Mouse (Mus musculus) cerebellum, postnatal 36 days (tissue): ENCODE measurements around the gene 4930469K13Rik.
A peak's percentile ranks its signal among the peaks of the same experiment; 100 is the strongest.

ENCODE experiments used
- DNase-seq, 2 experiments: peaks; one replicate each; pipeline ENCODE4 v3.0.0; 2021 to 2022; ENCODE audit warnings: mixed read lengths in 2 of 2

The 4930469K13Rik gene

DNA sequence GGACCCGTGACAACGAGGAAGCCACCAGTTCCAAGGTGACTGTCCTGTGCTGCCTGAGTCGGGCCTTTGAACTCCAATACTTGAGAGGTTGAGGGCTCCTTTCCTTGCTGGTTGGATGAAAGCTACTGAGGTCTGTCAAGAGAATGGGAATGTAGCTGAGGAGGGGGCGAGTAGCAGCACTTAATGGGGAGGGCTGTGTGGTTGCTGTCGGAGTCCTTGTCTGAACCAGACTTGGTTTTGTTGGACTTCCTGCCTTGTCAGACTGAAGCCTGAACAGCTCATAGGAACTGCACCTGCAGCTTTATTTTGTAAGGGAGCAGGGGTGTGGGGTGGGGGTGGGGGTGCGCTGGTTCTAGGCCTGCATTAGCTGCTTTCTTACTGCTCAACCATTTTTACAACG is 19.8 kb downstream of the 4930469K13Rik start:
- no peak for DNase-seq

DNA sequence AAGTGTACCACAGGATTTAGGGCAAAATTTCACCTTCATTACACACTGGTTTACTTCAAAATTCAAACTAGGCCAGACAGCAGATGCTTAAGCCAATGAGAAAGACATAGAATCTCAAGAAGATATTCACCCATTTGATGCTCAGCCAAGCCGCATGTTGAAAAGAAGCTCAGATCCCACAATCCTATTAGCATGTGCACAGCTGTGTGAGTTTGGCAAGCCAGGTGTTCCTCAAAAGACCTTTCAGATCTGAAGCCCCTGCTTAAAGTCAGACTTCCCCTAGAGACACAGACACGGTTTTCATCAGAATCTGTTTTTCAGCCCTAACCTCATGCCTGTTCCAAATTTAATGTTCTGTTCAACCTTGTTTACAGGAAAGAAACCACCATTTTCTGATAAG is 20.5 kb downstream of the 4930469K13Rik start:
- no peak for DNase-seq

DNA sequence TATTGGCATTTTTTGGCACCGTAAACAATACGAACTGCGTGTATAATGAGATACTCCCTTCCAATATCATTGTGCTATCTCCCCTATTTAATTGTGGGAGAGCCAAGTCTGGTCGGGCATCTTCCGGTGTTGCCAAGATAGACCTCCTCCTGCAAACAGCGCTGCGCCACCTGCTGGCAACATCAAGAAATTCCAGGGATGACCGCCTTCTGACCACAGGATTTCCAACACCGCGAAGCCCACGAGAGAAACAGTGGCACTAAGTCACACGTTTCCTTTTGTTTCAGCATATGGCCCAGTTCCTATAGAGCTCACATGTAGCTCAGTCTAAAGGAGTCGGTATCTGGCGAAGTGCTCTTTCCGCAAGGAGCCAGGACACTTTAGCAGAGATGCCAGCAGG is 24.6 kb downstream of the 4930469K13Rik start:
- DNase-seq: peak; percentile 56 to 59

DNA sequence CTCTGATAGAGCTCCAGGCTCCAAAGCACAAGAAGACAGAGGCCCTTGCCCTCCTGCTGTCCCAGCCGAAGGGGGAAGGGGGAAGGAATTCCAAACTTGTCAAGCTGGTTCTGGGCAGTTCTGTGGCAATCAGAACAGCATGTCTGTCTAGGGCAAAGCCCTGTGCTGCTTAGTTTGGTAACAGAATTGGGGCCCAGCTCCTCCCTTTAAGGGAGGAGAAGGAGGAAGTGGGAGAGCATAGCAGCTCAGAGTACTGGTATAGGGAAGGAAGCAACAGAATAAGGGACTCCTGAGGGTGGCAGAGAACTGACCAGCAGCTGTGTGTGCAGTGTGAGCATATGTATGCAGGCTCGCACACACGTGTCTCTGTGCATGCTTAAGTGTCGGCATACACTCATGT is 26.0 kb downstream of the 4930469K13Rik start:
- no peak for DNase-seq

DNA sequence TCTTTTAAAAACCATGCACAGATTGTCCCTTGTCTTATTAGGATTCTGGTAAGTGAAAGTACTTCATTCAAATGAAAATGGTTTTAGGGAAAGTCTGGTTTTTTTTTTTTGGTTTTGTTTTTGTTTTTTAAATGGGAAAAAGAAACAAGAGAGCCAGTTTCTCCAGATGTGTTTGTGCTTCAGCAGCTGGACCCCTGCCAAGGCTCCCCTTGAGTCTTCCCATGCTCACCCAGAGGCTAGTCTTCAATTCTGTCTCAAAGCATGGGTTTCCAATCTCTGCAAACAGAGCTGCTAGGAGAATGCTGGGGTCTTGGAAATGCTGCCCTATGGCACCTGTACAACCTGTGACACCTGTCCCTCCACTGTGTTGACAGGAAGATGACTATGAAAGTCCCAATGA is 27.8 kb downstream of the 4930469K13Rik start:
- DNase-seq: no peak

DNA sequence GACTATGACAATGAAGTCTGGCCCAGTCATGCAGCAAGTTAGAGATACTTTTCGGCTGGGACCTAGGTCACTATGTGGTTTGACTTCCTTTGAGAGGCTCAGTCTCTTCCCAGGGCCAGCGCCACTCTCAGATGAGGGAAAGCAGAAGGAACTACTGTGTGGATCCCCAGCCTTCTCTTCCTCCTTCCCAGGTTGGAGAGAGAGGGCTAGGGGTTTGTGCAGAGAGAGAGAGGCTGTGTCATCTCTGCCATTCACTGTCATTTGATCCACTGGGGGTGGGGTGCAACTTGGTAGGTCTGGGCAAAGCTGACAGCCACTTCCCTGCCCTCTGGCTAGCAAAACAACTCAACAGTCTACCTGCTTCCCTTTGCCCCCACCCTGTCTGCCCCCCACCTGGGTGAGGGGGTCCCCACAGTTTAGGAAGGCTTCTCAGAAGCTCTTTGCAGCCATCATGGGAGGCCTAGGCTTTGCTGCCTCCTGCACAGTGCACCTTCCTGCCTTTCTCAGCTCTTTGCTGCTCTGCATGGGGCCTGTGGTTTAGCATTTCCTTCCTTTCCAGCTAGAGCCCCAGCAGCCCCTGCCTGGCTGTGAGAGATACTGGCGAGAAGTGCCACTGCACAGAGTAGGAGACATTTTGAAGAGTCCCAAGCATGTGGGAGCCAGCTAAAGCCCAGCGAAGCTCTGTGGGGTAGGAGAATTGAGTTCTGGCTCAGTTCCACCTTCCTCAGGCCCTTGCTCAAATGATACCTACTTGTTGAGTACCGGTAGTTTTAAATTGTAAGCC is 34.5 kb downstream of the 4930469K13Rik start:
- no peak for DNase-seq

DNA sequence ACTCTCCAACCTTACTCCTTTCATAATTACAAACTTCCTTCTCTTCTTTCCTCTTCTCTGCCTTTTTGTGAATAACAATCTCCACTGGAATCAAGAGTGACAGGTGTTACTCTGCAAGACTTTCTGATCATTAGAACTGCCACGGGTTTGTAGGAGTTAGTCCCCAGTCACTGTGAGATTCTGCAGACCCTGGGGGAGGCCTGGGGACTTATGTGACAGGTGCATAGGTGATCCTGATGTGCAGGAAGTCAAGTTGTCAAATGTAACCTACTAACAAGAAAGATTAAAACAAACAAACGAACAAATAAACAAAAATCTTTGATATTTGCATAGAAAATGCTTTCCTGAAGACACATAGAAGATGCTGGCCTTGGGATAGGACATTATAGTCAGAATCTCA is 35.1 kb downstream of the 4930469K13Rik start:
- no peak for DNase-seq

DNA sequence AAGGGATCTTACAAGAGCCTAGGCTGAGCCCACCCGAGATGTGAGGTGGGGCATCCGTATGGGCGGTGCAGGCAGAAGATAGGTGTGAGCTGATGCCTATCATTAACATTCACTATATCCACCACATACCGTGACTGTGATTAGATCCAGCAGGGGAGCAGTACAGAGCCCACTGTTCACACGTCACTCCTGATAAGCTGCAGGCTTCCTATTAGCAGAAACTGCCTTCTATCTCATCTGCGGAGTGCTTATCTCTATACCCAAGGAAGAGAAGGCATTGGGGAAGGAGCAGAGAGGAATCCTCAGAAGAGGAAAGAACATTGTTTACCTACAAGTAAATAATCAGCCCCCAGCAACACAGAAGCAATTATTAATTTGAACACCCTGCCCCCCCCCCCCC is 36.6 kb downstream of the 4930469K13Rik start:
- DNase-seq: no peak

DNA sequence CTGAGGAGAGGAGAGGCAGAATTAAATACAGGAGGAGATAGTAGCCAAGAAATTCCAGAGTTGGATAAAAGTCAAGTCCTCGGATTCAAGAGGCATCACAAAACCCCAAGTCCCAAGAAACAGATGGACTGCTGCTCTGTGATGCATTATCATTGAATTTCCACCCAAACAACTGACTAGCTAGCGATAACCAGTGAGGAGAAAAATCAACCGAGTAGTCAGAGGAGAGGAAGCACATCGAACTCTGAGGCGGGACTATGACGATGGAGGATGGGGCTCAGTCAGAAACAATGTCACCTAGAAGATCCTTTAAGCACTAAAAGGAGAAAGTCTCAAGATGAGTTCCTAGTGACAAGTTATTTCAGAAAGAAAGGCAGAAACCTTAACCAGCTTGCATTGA is 39.4 kb downstream of the 4930469K13Rik start:
- no peak for DNase-seq

DNA sequence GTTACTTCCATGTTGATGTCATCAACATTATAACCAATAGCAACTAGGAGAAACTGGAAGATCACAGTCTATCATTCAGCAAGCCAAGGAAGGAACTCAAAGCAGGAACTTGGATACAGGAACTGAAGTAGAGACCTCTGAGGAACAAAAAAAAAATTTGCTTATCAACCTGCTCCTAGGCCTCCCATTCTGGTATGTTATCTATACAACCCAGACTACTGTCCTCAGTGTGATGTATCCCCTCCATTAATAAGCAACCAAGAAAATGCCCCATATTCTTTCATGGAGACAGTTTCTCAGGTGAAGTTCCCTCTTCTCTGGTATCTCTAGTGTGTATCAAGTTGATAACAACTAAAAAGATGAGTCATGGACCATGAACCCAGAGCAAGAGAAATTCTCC is 40.0 kb downstream of the 4930469K13Rik start:
- DNase-seq: no peak

DNA sequence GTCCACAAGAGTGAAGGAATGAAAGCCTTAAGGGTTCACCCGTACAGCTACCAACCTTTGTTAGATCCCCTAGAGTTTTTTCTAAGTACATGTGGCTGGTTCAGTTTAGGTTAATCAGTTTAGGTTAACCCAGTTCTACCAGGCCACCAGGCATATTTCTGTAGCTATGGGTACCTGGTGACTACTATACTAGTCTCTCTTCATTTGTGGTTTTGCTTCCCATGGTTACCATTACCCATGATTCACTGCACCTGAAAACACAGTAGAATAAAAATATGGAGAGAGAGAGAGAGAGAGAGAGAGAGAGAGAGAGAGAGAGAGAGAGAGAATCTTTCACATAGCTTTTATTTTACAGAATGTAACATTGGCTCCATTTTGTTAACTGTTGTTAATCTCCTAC is 41.6 kb downstream of the 4930469K13Rik start:
- DNase-seq: no peak

DNA sequence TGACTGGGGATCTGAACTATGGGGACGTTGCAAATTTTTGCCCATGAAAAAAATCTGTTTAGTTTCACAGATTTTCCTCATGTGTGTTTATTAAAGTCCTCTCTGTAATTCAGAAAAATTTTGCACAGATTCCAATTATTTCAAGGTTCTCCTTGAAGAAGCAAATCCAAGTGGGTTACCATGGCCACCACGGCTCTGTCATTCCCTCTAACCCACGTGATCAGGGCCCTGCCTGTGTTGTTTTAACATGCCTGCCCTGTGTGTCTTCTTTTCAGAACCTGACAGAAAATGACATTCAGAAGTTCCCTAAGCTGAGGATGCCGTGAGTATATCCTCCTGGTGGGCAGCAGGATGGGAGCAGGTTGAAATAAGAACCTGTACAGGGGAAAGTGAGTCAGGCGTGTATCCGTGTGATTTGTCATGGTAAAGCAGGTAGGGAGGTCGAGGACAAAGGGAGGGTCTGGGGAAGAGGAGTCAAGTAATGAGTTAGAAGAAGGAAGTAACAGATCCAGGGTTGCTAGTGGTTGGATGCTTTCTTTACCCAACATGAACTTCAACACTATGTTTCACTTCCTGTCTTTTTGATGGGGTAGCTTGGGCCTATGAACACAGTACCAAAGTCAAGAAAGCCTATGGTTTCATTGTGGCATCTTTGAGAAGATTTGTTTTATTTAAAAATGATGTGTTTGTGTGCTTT is 44.2 kb downstream of the 4930469K13Rik start:
- no peak for DNase-seq

DNA sequence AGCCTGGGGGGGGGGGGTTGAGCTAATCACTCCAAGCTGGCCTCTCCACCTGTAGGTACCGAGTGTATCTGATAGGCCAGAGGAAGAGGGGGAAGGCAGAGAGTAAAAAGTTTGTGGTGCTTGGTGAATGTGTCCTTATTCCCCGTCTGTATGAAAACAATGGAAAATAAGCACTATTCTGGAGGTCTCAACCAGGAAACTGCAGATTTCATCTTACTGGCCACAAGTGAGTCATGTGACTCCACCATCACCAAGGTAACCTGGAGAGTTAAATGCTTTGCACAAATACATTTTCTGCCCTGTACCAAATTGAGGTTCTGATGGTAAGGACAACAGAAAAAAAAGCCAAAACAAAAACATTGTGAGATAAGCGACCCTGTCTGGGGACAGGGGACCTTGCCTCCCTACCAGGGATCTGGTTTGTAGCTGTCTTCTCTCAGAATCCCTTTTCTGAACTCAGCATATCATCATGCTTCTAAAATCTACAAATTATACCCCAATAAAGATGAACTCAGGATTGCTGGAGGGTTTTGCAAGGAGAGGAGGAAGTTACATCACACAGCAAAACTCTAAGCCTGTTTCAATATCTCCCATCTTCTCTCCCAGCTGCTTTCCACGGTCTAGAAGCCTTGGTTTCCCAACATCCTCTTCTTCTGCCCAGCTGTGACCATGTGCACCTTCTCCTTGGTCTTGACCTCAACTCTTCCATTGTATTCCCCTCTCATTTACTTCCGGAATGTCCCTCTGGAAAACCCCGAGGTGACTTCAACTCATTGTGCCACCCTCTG is 45.1 kb downstream of the 4930469K13Rik start:
- DNase-seq: no peak

DNA sequence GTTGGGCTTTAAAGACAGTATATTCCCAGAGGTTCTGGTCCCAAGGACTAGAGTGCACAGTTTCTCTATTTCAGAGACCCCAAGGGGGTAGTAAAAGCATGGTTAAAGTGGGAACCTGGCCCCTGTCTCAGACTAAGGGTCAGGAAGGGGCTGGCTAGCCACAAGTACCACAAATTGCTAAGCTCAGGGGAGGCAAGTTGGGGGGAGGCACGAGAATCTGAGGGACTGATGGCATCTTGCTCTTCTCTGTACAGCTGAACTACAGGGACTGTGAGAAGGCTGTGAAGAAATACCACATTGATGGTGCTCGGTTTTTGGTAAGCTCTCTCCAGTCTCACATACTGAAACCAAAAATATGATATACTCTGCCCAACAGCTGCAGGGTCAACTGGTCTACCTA is 47.7 kb downstream of the 4930469K13Rik start:
- DNase-seq: no peak

DNA sequence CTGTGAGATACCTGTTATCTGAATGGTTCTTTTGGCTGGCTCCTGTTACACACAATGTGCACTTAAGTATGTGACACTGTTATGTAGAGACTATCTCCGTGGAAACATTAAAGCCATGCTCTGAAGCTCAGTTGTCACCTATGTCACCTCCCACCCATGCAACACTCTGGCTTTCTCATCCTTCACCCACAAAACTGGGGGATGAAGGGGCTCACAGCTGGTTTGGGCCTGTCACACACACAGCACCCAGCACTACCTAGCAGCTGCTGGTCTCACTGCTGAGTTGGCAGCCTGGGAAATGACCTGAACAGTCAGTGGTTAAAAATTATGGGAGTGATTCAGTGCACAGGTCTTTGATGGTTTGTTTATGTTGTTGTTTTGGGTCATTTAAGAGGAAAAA is 48.3 kb downstream of the 4930469K13Rik start:
- DNase-seq: no peak

DNA sequence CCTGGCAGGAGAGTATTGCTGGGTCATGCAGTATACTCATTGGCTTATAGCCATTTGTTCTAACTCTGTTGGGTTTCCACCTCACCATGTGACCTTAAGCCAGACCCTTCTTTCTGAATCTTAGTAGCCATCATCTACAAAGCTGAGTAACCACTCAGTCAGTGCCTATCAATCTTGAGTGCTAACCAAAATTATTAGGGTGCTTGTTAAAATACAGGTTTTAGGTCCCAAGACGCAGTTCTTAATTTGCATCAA is 49.3 kb downstream of the 4930469K13Rik start:
- no peak for DNase-seq

DNA sequence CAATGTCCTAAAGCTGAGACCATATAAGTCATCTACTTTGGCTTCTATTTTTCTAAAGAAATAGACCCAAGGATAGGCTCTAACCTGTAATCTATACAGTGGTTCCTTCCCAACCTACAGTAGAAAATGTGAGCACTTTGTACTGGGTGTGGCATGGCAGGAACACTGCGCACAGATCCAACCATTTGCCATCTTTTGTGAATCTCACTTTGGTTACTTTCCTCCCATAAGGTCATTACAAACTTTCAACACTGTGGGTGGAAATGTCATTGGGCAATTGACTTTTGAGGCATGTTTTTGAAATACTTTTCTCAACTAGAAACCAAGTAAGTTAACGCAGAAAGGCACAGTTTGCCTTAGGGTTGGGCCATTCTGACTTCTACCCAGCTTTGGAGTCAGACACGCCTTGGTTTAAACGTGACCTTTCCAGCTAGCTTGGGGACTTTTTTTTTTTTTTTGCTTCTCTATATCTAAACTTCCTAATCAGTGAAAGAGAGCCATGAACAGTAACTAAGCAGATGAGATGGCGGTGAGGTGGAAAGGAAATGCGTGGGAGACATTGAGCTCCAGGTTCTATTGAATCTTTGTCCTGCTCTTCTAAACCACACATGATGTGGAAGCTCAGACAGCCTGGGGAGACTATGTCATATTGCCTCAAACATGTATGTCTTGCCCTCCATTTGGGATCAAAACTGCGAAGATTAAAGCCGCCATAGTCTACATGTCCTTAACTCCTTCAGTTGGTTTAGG is 49.8 kb downstream of the 4930469K13Rik start:
- DNase-seq: no peak

DNA sequence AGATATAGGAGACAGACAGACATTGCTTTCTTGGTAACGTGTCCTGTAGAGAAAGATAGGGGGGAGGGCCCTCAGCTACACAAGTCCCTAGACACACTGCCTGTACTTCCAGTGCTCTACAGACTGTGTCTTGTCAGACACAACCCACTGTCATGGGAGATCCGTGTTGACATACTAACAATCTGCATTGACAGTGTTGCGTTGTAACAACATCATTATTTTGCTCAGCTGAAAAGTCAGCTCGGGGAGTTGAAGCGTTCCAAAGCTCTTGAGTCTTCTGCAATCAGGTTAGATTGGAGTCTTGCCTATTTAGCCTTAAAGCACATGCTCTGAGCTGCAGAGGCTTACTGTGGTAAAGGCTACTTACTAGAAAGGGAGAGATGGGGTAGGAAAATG is 50.8 kb downstream of the 4930469K13Rik start:
- DNase-seq: no peak

DNA sequence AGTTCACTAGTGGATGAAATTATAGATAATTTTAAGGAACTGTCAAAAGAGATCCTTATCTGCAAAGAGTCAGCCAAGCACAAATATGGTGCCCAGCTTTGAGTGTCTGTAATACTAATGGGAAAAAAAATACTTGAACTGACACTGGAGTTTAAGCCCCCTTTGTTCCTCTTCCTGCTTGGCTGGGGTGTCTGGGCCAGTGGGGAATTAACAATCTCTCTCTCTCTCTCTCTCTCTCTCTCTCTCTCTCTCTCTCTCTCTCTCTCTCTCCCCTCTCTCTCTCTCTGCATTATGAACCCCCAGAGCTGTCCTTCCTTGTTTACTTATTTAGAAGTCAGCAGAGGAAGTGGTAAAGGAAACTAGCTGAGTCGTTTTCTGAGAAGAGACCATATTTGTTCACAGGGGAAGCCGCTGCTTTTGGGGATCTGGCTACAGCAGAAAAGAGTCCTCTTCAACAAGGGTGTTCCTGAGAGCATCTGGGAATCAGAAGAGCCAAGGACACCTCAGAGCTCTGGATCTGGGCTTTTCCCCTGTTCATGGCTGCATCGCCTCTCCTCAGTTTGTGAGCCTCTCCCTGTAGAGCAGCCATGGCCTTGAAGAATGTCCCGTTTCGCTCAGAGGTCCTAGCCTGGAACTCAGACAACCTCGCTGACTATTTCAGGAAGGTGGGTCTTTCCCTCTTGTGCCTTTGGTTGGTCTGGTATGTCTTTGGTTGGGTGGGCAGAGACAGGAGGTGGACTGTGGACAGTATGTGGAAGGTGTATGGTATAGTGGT is 51.4 kb downstream of the 4930469K13Rik start, which contains the start of gene Lcp2:
Lcp2 (plus strand) TSS at position 154 of the 775 bp plus-strand sequence.
- no peak for DNase-seq

DNA sequence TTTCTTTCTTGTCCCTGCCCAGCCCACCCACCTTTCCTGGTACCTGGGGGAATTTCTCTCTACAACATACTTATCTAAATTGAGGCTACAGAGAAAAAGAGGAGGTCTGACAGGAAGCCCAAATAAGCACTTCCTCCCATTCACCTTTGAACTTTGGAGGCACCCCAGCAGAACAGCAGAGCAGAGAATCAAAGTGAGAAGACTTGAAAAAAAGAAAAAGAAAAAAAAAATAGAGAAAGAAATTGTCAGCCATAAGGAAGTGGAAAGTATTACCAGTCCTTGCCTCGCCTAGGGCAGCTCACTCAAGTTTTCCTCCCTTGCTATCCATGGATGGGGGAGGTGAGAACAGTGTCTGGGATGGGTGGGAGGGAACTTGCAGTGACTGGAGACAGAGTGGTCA is 55.5 kb downstream of the 4930469K13Rik start:
- no peak for DNase-seq

DNA sequence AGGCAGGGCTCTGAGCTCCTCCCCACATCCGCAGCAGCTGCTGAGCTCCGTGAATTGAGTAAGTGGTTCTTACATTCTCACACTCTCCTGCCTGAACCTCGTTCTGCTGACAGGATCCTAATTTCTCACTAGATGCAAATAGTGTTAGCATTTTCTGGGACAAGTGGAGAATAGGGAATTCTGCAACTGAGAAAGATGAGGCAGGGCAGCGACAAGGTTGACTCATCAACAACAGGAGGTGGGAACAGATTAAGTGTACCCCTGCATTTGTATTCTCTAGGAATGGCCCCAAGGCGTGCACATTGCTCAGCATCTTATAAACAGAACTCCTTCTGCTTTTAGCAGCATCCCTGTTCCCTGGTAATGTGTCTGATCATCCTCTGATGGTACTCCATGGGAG is 58.3 kb downstream of the 4930469K13Rik start:
- DNase-seq: no peak

DNA sequence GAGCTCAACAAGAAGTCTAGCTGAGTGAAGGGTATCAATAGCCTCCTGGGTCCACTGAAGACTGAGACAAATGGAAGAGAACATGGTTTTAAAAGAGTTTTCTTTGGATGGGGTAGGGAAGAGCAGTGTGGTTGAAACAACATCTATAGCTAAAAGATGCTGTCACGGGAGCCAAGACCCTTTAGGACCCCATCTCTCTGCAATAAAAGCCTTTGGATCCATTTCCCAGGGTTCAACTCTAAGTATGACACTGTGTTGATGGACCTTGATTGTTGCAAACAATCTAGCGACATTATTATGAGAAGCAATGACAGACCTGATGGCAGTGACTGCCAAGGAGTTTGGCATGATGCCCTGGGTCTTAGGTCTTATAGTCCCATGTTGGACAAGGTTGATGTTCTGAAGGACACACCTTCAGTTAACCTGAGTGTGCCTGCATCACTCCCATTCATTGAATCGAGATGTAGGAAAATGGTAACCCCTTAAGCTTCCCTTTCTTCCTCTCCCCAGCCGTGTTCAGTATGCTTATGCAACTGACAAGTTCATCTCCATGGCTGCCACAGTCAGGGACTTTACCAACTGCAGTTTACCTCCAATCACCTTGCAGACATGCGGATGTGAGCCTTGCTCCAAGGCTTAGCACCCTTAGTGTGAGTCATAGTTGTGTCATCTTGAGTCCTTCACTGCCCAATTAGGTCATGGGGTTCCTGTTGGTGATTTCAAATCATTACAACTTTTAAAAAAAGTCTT is 62.3 kb downstream of the 4930469K13Rik start:
- DNase-seq: no peak
